Mouse (Mus musculus) spleen, adult 2 months (tissue): ENCODE data around the gene Ccdc167.

Experiments
- CTCF ChIP-seq: fragments of 200-500 bp; IDR thresholded peaks from 2 replicates; pipeline ENCODE4 v1.5.1; 2011; ENCODE audit warnings: mild to moderate bottlenecking, inconsistent platforms; ENCODE audit not compliant: insufficient read depth, insufficient read length, insufficient replicate concordance; ENCODE audit errors: extremely low read depth
- POLR2A ChIP-seq: fragments of 200-500 bp; IDR thresholded peaks from 2 replicates; pipeline ENCODE4 v1.6.1; 2011; ENCODE audit warnings: low read depth, low read length, inconsistent platforms

DNA sequence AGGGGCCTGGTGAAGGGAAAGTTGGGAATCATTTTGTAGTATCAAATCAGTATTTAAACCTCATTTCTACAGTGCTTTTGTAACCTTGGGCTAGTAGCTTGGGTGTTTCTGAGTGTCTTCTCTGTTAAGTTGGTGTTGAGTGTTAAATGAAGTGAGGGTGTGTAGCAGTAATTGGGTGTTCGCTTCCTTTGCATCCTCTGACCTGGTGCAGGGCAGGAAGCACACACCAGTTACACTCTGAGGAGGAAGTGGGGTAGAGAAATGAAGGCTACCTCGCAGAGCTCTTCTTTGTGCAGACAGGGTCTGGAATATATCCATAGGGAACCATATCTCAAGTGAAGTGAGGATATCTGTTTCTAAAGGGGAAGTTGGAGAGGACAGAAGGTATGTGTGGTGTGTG is 35.9 kb downstream of the Ccdc167 start:
- no peak for TF ChIP-seq POLR2A
- no peak for TF ChIP-seq CTCF
